Mouse (Mus musculus) olfactory bulb, adult 2 months (tissue): ENCODE measurements at regions not wholly inside any gene's neighbourhood (a gene's known extent, or its start where the extent isn't known, plus 50 kb on each side); places are given as distances from the start of the nearest gene placed in this dataset.

Experiments used
- CTCF ChIP-seq: fragments of 200-500 bp; IDR thresholded peaks from 2 replicates; pipeline ENCODE4 v1.5.1; 2012; ENCODE audit warnings: low read depth, mild to moderate bottlenecking, low read length, moderate library complexity; ENCODE audit not compliant: insufficient read depth
- POLR2A ChIP-seq: fragments of 200-500 bp; IDR thresholded peaks from 2 replicates; pipeline ENCODE4 v1.6.1; 2012; ENCODE audit warnings: mild to moderate bottlenecking, low read depth, low read length, moderate library complexity; ENCODE audit not compliant: insufficient read depth

GRCm38 (mm10) chr7:40419332-40419731 is 478.8 kb upstream of the Vstm2b start:
- TF ChIP-seq POLR2A: no peak
- TF ChIP-seq CTCF: no peak
